Mouse (Mus musculus) midbrain, embryonic 12.5 days (tissue): ENCODE data around the gene Syngr1. TPM values are rescaled to one million over a fixed set of nuclear protein-coding genes. Genes with fewer than 3 reads are reported as not detected.

Experiments
- ATAC-seq: fragments of 200-750 bp; cut with Nextera tagmentation; 2 replicates; pipeline ENCODE4 v1.8.0; 2017; ENCODE audit warnings: low read depth, moderate TSS enrichment, moderate library complexity; ENCODE audit not compliant: low FRiP score
- H3K27ac ChIP-seq: fragments of 300-500 bp; sonication (generic); replicated peaks from 2 replicates; pipeline ENCODE4 v1.5.1; 2016; ENCODE audit warnings: mild to moderate bottlenecking
- H3K27me3 ChIP-seq: fragments of 300-500 bp; sonication (generic); 2 replicates; pipeline ENCODE4 v1.6.1; 2016; ENCODE audit warnings: mild to moderate bottlenecking
- H3K36me3 ChIP-seq: fragments of 300-500 bp; sonication (generic); 2 replicates; pipeline ENCODE4 v1.6.1; 2016
- H3K4me1 ChIP-seq: fragments of 300-500 bp; sonication (generic); 2 replicates; pipeline ENCODE4 v1.6.1; 2016
- H3K4me2 ChIP-seq: fragments of 300-500 bp; sonication (generic); replicated peaks from 2 replicates; pipeline ENCODE4 v1.6.1; 2016; ENCODE audit warnings: mild to moderate bottlenecking, moderate library complexity
- H3K4me3 ChIP-seq: fragments of 300-500 bp; sonication (generic); 2 replicates; pipeline ENCODE4 v1.5.1; 2016; ENCODE audit warnings: mild to moderate bottlenecking
- H3K9ac ChIP-seq: fragments of 300-500 bp; sonication (generic); replicated peaks from 2 replicates; pipeline ENCODE4 v1.6.1; 2016; ENCODE audit warnings: mild to moderate bottlenecking, moderate library complexity
- H3K9me3 ChIP-seq: fragments of 300-500 bp; sonication (generic); 2 replicates; pipeline ENCODE4 v1.6.1; 2016; ENCODE audit warnings: mild to moderate bottlenecking
- WGBS: fragments of 180-500 bp; shearing (Covaris S2); methylation state at CpG from one replicate; pipeline ENCODE4 v1.1.7; 2016; 5-methylcytosine and 5-hydroxymethylcytosine counted together
- polyA plus RNA-seq: library from polyadenylated mRNA; unstranded; fragments of >200 nt; fragmentation: Nextera tagmentation; extraction: Ambion mirVana; gene quantifications from 2 replicates; pipeline ENCODE4 v1.2.1, GENCODE M21; 2016

The Syngr1 gene
- polyA plus RNA-seq, 1 experiment from 2014 or later = 10.8 TPM

- H3K4me2 ChIP-seq = no peak overlapping the region
- H3K4me3 ChIP-seq = no peak overlapping the region
- H3K36me3 ChIP-seq = peaks cover 14% of the 10 kb centered on the region
- H3K9me3 ChIP-seq = no peaks in the 10 kb centered on the region
- H3K27me3 ChIP-seq = 0 out of 2 replicates have a peak, but pooled peaks cover 4% of the 10 kb centered on the region
- H3K9ac ChIP-seq = no peak overlapping the region
- 0 out of 2 replicates have a peak, but pooled peaks cover 2% of the 10 kb centered on the region for H3K4me1 ChIP-seq
- ATAC-seq = no peak
- WGBS = 79% methylated on average over 7 of the region's 7 CpGs
- H3K27ac ChIP-seq = no peak overlapping the region
These were observed 18.4 kb upstream of the Syngr1 start for GRCm38 (mm10) chr15:80072579-80073255.

DNA sequence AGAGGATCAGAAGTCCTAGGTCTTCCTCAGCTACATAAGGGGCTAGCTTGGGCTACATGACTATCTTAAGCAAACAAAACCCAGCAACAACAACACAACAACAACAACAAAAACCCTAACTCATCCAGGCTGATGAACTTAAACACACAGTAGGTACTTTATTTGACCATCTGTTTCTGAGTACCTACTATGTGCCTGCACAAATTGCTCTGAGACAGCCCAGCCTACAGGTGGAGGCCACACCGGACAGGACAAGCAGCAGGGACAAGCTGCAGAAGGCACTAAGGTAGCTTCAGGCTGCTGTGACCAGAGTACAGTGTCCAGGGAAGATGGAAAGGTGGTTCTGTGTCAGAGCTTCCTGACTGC lies 17.9 kb upstream of the Syngr1 start:
- Histone ChIP-seq H3K4me3 (no peak overlapping the region), H3K9ac (no peak overlapping the region), H3K36me3 (peaks cover 19% of the 10 kb centered on the region), H3K4me2 (no peak overlapping the region), H3K4me1 (0 out of 2 replicates have a peak, but pooled peaks cover 2% of the 10 kb centered on the region), H3K9me3 (no peaks in the 10 kb centered on the region), H3K27ac (no peak overlapping the region), H3K27me3 (0 out of 2 replicates have a peak, but pooled peaks cover 4% of the 10 kb centered on the region)
- WGBS = 100% methylated on average over 1 of the region's 1 CpGs
- no peak for ATAC-seq

- no peak overlapping the region for H3K9ac ChIP-seq
- H3K27ac ChIP-seq = no peak overlapping the region
- 0 out of 2 replicates have a peak, but pooled peaks cover 2% of the 10 kb centered on the region for H3K4me1 ChIP-seq
- H3K4me2 ChIP-seq = no peak overlapping the region
- WGBS = 71% methylated on average over 6 of the region's 6 CpGs
- no peak overlapping the region for H3K4me3 ChIP-seq
- H3K27me3 ChIP-seq = 0 out of 2 replicates have a peak, but pooled peaks cover 4% of the 10 kb centered on the region
- ATAC-seq = no peak
- peaks cover 35% of the 10 kb centered on the region for H3K36me3 ChIP-seq
- no peaks in the 10 kb centered on the region for H3K9me3 ChIP-seq
These were observed 16.3 kb upstream of the Syngr1 start for GRCm38 (mm10) chr15:80074663-80075373.

DNA sequence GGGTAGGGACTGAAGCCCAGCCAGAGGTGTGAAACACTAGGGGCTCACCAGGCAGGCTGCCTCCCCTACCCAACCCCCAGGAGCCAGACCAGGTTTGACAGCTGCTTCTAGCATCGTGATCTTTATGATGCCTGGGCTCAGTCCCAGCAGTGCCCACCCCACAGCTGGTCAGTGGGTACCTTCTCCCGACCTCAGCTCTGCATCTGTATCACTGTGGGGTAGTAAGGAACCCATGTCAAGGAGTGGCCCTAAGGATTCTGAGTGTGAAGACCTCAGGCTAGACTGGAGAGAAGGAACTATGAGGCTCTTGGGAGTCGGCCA lies 15.8 kb upstream of the Syngr1 start:
- WGBS = 48% methylated on average over 3 of the region's 3 CpGs

GRCm38 (mm10) chr15:80075733-80076337 lies 15.3 kb upstream of the Syngr1 start:
- H3K27ac ChIP-seq = no peak overlapping the region
- no peak overlapping the region for H3K4me3 ChIP-seq
- H3K9ac ChIP-seq = no peak overlapping the region; the same call in 1 of the 2 replicates
- H3K9me3 ChIP-seq = no peaks in the 10 kb centered on the region
- ATAC-seq = no peak
- peaks cover 11% of the 10 kb centered on the region for H3K4me1 ChIP-seq
- 32% methylated on average over 5 of the region's 5 CpGs for WGBS
- H3K36me3 ChIP-seq = peaks cover 45% of the 10 kb centered on the region
- no peak overlapping the region for H3K4me2 ChIP-seq
- H3K27me3 ChIP-seq = no peaks in the 10 kb centered on the region

More for the DNA sequence above, 15.8 kb upstream of the Syngr1 start:
- Histone ChIP-seq H3K36me3 (peaks cover 40% of the 10 kb centered on the region), H3K4me2 (no peak overlapping the region), H3K9me3 (no peaks in the 10 kb centered on the region), H3K27me3 (0 out of 2 replicates have a peak, but pooled peaks cover under 1% of the 10 kb centered on the region), H3K4me3 (no peak overlapping the region), H3K9ac (no peak overlapping the region; the same call in 1 of the 2 replicates), H3K27ac (no peak overlapping the region), H3K4me1 (peaks cover 6% of the 10 kb centered on the region; the same call in 1 of the 2 replicates)
- no peak for ATAC-seq

- H3K27ac ChIP-seq = no peak overlapping the region
- peak; percentile 43; the same call in 1 of the 2 replicates for ATAC-seq
- WGBS = 9% methylated on average over 2 of the region's 2 CpGs
These were observed 14.6 kb upstream of the Syngr1 start for GRCm38 (mm10) chr15:80076338-80077136.

DNA sequence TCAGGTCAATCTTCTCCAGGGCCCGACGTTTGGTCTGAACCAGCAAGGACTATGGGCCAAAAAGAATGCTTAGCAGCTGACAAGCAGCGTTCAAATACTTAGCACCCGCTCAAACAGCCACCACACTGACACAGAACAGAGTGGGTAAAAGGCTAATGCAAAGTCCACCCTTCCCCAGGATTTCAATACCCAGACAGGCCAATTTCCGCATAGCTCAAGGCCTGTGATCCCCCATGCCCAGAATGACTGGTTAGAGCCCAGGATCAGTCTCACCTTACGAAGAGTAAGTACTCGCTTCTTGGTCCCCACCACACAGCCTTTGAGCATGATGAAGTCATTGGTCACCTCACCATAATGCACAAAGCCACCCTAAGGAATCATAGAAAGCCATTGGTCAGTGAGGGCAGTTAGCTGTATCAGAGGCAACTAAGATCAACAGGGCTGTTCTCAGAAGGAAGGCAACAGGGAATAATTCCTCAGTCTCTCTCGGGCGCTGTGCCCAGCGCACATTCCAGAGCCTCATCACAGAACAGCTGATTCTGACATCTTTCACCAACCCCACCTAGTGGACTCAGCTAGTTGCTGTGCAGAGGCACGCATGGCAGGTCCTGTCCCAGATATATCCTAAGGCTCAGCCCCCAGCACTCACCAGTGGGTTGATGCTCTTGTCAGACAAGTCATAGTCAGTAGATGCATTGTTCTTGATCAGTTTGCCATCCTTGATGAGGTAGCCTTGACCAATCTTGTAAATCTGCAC lies 12.9 kb upstream of the Syngr1 start:
- Histone ChIP-seq H3K9ac (no peak overlapping the region), H3K4me3 (no peak overlapping the region), H3K4me2 (no peak overlapping the region), H3K27me3 (no peaks in the 10 kb centered on the region), H3K9me3 (no peaks in the 10 kb centered on the region), H3K27ac (no peak overlapping the region), H3K36me3 (peaks cover 59% of the 10 kb centered on the region), H3K4me1 (peaks cover 27% of the 10 kb centered on the region)
- ATAC-seq = no peak
- 76% methylated on average over 11 of the region's 11 CpGs for WGBS

More at GRCm38 (mm10) chr15:80076338-80077136, 14.6 kb upstream of the Syngr1 start:
- Histone ChIP-seq H3K4me2 (no peak overlapping the region), H3K36me3 (peaks cover 52% of the 10 kb centered on the region), H3K27me3 (no peaks in the 10 kb centered on the region), H3K4me1 (peaks cover 18% of the 10 kb centered on the region), H3K9me3 (no peaks in the 10 kb centered on the region), H3K4me3 (no peak overlapping the region), H3K9ac (no peak overlapping the region; the same call in 1 of the 2 replicates)

- peaks cover 31% of the 10 kb centered on the region for H3K4me1 ChIP-seq
- no peak for ATAC-seq
- WGBS = 91% methylated on average over 5 of the region's 5 CpGs
These were observed 11.9 kb upstream of the Syngr1 start for GRCm38 (mm10) chr15:80079129-80079668.

GRCm38 (mm10) chr15:80079954-80080353 lies 11.2 kb upstream of the Syngr1 start:
- Histone ChIP-seq H3K4me1 (peaks cover 31% of the 10 kb centered on the region), H3K4me2 (no peak overlapping the region), H3K9me3 (no peaks in the 10 kb centered on the region), H3K27me3 (no peaks in the 10 kb centered on the region), H3K9ac (no peak overlapping the region), H3K27ac (no peak overlapping the region), H3K36me3 (peaks cover 59% of the 10 kb centered on the region), H3K4me3 (no peak overlapping the region)
- ATAC-seq = no peak
- WGBS = 86% methylated on average over 3 of the region's 3 CpGs

More at GRCm38 (mm10) chr15:80079129-80079668, 11.9 kb upstream of the Syngr1 start:
- Histone ChIP-seq H3K27ac (no peak overlapping the region), H3K36me3 (peaks cover 59% of the 10 kb centered on the region), H3K4me3 (no peak overlapping the region), H3K9ac (no peak overlapping the region), H3K27me3 (no peaks in the 10 kb centered on the region), H3K9me3 (no peaks in the 10 kb centered on the region), H3K4me2 (no peak overlapping the region)

DNA sequence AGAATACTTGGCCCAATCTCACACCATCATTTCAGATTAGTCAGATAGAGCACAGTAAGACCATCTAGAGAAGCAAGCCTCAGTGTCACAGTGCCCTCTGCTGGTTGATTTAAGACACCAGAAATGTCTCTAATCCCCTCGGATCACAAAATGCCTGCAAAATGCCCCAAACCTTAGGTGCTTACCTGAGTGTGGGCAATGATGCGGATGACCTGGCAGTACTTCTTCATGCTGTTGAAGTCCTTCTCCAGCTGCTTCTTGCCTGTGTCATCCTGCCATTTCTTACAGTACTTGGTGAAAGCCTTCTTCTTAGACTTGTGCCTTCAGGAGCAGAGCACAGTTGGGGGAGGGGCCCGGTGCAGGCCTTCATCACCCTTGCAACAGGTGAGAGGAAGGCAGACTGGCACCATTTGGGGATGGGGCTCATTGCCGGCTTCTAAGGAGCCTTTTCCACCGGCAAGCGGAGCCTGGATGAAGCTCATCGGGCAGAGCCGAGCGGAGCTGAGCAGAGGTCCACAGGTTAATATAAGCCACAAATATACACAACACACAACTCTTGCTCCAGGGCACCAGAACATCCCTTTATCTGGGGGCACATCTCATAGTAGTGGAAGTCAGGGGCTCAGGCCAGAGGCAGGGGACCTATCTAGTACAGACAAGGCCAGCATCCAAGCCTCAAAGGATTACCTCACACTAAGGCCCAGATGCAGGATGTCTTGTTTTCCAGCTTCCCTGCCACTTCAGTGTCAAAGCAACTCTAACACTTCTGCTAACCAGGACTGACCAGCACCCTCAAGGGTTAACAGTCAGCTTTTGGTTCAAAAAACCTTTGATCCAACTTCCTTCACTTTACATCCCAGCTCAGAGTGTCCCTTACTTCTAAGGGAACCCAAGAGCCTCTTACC lies 10.2 kb upstream of the Syngr1 start:
- H3K4me2 ChIP-seq = peak overlapping the region; percentile 78
- H3K36me3 ChIP-seq = peaks cover 59% of the 10 kb centered on the region
- no peak for ATAC-seq
- 0 out of 2 replicates have a peak overlapping the region, but pooled peaks have one; percentile 17 for H3K27ac ChIP-seq
- 60% methylated on average over 9 of the region's 9 CpGs for WGBS
- no peaks in the 10 kb centered on the region for H3K27me3 ChIP-seq
- H3K4me3 ChIP-seq = peak overlapping the region; percentile 85
- H3K4me1 ChIP-seq = peaks cover 28% of the 10 kb centered on the region
- H3K9me3 ChIP-seq = no peaks in the 10 kb centered on the region
- peak overlapping the region; percentile 94 for H3K9ac ChIP-seq
